Mouse (Mus musculus) adrenal gland, postnatal 36 days (tissue): ENCODE measurements at regions not wholly inside any gene's neighbourhood (a gene's known extent, or its start where the extent isn't known, plus 50 kb on each side); places are given as distances from the start of the nearest gene placed in this dataset.
"Not testable (repeated sequence)": the region's sequence is repeated elsewhere in the genome, so short reads cannot be mapped to it uniquely, and the experiment has no call there.

Source experiments
- DNase-seq, 2 experiments: peaks; one replicate each; pipeline ENCODE4 v3.0.0; 2021; ENCODE audit warnings: mixed read lengths in 1 of 2

- no peak for DNase-seq
Measured at GRCm38 (mm10) chr3:22815842-22816241, 739.4 kb downstream of the Tbl1xr1 start.

- DNase-seq = no peak
Measured at GRCm38 (mm10) chr3:22826485-22826884, 750.0 kb downstream of the Tbl1xr1 start.

GRCm38 (mm10) chr3:22838986-22839385, 762.5 kb downstream of the Tbl1xr1 start:
- DNase-seq = no peak

DNA sequence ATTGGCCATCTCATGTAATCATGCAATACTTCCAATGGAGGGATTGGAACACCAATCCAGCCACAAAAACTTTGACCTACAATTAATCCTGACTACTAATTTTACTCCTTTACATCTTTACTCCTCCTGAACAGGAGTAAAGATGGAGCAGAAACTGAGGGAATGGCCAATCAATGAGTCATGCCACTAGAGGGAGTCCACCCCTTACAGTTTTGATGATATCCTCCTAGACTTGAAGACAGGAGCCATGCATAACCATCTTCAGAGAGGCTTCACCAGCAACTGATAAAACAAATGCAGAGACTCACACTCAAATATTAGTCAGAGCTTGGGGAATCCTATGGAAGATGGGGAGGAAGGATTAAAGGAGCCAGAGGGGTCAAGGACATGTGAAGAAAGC, 774.0 kb downstream of the Tbl1xr1 start:
- DNase-seq = no peak

- DNase-seq = no peak
Measured at GRCm38 (mm10) chr3:22863595-22863994, 787.1 kb downstream of the Tbl1xr1 start.

- DNase-seq = no peak
Measured at GRCm38 (mm10) chr3:22877883-22878282, 801.4 kb downstream of the Tbl1xr1 start.

DNA sequence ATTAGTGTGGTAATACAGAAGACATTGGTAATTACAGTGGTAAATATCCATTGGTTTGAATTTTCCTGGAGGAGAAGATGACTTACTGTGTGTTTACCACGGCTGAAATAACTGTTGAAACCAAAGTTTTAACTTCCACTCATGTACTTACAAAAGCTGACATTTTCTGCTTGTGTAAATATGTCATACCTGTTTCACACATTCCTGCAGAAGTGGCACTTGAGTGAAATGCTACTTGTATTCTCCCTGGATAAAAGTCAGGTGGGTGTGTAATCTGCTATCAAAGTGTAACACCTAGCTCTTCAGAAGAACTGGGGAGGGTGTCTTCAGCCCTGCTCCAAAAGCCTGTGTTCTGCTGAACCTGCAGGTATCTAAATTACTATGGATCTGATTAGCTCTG, 816.3 kb downstream of the Tbl1xr1 start:
- no peak for DNase-seq

GRCm38 (mm10) chr3:22897651-22898050, 821.2 kb downstream of the Tbl1xr1 start:
- DNase-seq = no peak

- no peak for DNase-seq
Measured at GRCm38 (mm10) chr3:22900966-22901365, 824.5 kb downstream of the Tbl1xr1 start.

DNA sequence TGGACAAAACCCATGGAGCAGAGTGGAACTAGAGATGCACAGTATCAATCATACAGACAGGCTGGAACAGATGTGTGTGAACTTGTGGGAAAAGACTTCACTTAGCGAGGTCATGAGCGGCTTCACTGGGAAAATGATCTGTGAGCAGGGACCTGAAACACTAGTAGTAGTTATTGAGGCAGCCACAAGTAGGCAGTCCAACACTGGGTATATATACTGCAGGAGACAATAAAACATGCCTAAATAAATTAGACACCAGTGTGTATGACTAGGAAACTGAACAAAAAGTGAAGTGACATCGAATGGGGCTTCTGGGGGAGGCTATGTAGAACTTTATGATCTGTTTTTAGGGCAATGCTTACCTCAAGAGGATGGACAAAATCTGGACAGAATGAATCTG, 852.5 kb downstream of the Tbl1xr1 start:
- no peak for DNase-seq

DNA sequence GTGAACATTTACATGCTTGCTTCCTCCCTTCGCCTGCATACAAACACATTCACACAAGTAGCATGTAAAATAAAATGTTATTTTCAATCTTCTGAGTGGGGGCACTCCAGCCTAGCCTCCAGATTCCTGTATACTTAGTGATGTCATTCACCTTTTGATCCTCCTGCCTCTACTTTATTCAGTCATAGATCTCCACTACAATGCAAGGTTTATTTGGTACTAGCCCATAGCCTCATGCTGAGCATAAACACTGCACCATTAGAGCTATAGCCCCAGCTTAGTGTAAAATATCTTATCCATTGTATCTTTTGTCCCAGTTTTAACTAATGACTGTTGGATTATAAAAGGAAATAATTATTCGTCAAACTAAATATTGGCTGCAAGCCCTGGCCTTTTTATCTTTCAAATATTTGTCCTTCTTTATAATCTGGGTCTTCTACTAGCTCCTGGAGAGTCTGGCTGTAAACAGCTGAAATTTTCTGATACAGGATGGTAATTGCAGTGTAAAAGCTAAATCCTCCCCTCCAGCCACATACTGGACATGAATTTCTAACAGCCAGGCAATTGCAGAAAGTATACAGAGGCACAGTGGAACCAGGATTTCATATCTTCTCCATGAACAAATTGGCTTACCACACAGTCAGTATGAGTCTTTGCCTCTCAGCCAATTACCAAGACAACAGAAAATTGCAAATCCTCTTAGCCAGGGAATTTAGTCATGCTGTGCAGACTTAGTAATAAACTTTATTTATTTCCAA, 853.5 kb downstream of the Tbl1xr1 start:
- DNase-seq = no peak

DNA sequence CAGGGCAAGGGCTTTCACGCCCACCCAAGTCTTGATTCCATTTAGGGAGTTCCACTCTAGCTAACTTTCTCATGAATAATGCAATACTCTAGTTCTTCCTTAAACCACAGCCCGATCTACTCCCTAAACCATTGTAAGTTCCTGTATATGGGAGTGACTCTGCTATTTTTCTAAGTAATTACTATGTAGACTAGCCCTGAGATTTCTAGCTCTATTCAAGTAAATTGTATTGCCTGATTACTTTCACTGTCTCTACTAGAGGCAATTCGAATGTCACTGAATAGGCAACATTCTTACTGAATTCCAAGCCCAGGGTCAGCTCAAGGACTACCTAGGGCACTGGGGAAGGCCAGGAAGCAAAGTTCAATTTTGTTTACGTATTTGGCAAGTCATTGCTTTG, 869.2 kb downstream of the Tbl1xr1 start:
- DNase-seq = not testable (repeated sequence)

DNA sequence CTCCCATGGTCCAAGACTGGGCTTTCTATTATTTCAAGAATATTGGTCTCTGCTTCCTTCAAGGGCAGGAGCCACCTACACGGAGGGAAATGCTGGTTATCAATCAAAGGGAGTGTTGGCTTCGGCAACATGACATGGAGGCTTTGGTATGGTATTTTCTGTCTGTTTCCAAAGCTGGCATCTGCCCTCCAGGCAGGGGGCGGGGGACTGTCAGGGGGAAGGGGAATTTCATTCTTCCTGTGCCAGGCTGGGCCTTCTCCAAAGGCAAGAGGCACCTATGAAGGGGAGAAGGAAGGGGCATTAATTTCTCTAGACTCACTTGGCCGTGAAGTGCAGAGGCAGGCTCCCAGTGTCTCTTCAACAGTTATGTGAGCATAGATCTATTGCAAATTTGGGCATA, 870.7 kb downstream of the Tbl1xr1 start:
- no peak for DNase-seq

DNA sequence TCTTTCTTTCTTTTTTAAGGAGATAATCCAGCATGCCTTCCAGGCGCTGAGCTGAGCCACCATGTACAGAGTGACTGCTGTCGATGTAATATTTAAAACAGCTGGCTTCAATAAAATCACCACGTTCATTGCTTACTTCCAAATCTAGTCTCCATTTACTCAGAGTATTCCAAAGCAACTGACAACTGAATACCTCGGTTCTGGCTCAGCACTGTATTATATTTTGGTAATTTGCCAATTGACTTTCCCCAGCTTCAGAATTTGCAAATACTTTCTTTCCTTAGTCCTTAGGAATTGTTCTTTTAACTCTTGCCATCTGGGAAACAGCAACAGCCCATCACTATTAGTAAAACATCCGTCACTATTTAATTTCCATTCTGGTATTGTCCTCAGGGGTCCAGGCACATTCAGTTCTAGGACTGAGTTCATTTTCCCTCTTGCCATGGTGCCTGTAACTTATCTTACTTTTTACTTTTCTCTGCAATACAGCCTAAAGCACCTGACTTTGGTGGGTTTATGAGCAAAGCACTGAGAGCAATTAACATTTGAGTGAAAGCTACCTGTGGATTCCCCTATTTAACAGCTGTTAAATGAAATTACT, 871.8 kb downstream of the Tbl1xr1 start:
- DNase-seq = no peak

GRCm38 (mm10) chr3:22957422-22957821, 881.0 kb downstream of the Tbl1xr1 start:
- no peak for DNase-seq

DNA sequence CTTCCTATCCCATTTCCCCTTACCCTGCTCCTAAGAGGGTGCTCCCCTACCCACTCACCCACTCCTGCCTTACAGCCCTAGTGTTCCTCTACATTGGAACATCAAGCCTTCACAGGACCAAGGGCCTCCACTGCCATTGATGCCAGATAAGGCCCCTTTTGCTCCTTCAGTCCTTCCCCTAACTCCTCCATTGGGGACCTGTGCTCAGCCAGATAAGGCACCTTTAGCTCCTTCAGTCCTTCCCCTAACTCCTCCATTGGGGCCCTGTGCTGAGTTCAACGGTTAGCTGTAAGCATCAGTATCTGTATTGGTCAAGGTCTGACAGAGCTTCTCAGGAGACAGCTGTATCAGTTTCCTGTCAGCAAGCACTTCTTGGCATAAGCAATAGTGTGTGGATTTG, 896.2 kb downstream of the Tbl1xr1 start:
- DNase-seq = no peak

GRCm38 (mm10) chr3:22976801-22977200, 900.3 kb downstream of the Tbl1xr1 start:
- DNase-seq = no peak

DNA sequence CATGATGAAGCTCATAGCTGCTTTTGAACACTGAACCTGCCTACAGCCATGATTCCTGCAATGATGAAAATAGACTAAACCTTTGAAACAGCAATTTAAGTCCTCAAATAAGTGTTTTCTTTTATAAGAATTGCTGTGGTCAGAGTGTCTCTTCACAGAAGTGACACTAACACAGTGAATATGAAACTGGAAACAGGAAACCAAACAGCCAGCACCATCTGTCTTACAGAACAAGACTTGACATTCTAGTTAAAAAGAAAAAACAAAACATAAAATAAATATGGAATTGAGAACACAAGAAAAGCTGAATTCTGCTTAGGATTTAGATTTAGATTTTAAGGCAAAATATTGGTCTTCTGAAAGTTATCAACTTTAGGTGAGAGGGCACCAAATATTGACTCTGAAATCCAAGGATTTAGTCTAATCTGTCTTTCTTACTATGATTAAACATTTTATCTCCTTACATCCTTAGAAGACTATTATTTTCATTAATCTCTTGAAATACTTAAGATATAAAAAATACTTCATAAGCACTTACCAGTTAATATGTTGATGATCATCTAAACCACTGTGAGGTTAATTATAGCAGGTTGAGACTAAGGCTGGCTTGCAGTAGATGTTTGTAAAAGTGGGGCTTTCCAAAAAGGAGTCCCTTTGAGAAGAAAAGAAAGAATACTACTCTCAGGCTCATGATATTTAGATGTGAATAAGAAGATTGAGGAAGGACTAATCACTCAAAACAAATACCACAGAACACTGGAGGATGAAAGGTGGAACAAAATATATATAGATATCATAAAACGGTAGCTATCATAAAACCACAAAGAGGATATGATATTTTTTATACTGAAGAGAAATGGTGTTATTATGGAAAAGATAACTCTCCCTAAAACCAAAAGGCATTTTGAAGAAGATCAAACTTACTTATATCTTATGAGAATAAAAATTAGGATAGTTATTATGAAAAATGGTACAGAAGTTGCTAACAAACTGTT, 903.7 kb downstream of the Tbl1xr1 start:
- DNase-seq = no peak

DNA sequence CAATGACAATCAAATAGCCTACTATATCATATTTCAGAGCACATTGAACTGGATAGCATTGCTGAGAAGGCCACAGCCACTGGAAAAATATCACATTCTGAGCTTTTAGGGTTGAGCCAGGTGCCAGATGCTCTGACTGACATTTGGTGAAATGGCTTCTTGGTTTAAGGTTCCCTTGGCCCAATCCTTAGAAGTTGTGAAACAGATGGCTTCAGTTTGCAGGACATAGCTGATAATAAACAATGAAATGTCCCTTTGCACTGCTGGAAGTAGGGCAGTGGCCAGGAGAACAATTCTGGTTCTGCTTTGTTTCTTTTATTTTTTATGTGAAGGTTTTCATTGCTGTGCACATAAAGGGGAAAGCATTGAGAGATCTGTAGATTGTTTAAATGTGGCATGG, 906.0 kb downstream of the Tbl1xr1 start:
- no peak for DNase-seq

GRCm38 (mm10) chr3:22990136-22990820, 913.8 kb downstream of the Tbl1xr1 start:
- DNase-seq = no peak

DNA sequence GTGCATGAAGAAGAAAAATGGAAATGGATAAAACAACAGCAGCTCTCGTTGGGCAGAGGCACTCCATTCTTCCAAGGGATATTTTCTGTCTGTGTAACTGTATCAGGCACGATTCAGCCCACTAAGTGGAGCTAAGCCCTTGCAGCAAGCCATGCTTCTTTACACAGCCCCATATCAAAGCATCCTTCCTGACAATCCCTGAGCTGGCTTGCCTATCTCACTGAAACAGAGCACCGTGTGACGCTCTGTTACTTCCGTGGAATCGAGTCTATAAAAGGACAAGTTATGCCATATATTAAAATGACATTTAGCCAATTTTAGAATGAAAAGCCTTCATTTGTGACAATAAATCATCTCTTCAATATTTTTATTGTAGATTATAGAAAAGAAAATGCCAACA, 918.8 kb downstream of the Tbl1xr1 start:
- no peak for DNase-seq

DNA sequence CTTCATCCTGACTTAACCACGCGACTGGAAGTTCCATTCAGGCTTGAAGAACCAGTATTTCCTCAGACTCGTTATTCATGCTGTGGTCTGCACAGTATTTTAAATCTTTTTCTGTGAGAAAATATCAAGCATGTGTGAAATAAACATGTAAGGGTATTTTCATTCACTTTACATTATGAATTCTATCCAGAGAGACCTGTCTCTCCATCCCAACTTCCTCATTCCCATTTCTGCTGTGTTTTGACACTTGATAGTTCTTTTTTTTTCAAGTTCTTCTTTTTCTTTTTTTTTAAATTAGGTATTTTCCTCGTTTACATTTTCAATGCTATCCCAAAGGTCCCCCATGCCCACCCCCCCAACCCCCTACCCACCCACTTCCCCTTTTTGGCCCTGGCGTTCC, 919.4 kb downstream of the Tbl1xr1 start:
- DNase-seq = no peak
